Mouse (Mus musculus) forebrain, embryonic 14.5 days (tissue): ENCODE measurements around the gene Lgr5. TPM values are rescaled to one million over a fixed set of nuclear protein-coding genes. Genes with fewer than 3 reads are reported as not detected.
A peak's percentile ranks its signal among the peaks of the same experiment; 100 is the strongest.

Source experiments
- ATAC-seq: fragments of 200-750 bp; cut with Nextera tagmentation; 2 replicates; pipeline ENCODE4 v1.8.0; 2017; ENCODE audit warnings: mild to moderate bottlenecking, moderate library complexity
- DNase-seq: peaks from one replicate; pipeline ENCODE4 v3.0.0-alpha.2; 2015; ENCODE audit warnings: low spot score
- H3K27ac ChIP-seq: fragments of 300-500 bp; sonication (generic); 2 replicates; pipeline ENCODE4 v1.5.1; 2014; ENCODE audit warnings: low read depth, mild to moderate bottlenecking, control low read depth, low read length, moderate library complexity
- H3K27me3 ChIP-seq: fragments of 300-500 bp; sonication (generic); replicated peaks from 2 replicates; pipeline ENCODE4 v1.6.1; 2014; ENCODE audit warnings: low read length, control low read depth, mixed read lengths; ENCODE audit not compliant: control insufficient read depth, insufficient read depth
- H3K36me3 ChIP-seq: fragments of 300-500 bp; sonication (generic); 2 replicates; pipeline ENCODE4 v1.6.1; 2014; ENCODE audit warnings: low read length, control low read depth; ENCODE audit not compliant: control insufficient read depth, insufficient read depth
- H3K4me1 ChIP-seq: fragments of 300-500 bp; sonication (generic); 2 replicates; pipeline ENCODE4 v1.6.1; 2014; ENCODE audit warnings: antibody characterized with exemption, low read length, control low read depth; ENCODE audit not compliant: control insufficient read depth, insufficient read depth
- H3K4me2 ChIP-seq: fragments of 300-500 bp; sonication (generic); 2 replicates; pipeline ENCODE4 v1.6.1; 2014; ENCODE audit warnings: mild to moderate bottlenecking, control low read depth, low read length
- H3K4me3 ChIP-seq: fragments of 300-500 bp; sonication (generic); 2 replicates; pipeline ENCODE4 v1.5.1; 2014; ENCODE audit warnings: low read depth, low read length, control low read depth
- H3K9ac ChIP-seq: fragments of 300-500 bp; sonication (generic); 2 replicates; pipeline ENCODE4 v1.6.1; 2014; ENCODE audit warnings: mild to moderate bottlenecking, low read length, control low read depth, moderate library complexity
- H3K9me3 ChIP-seq: fragments of 300-500 bp; sonication (generic); replicated peaks from 2 replicates; pipeline ENCODE4 v1.6.1; 2016; ENCODE audit warnings: low read length, control low read depth, mixed read lengths; ENCODE audit not compliant: control insufficient read depth
- WGBS: fragments of 180-500 bp; shearing (Covaris S2); extraction: QIAGEN DNeasy Blood & Tissue Kit; methylation state at CpG from one replicate; pipeline ENCODE4 v1.1.7; 2014; 5-methylcytosine and 5-hydroxymethylcytosine counted together
- polyA plus RNA-seq: library from polyadenylated mRNA; unstranded; fragments of >200 nt; fragmentation: Nextera tagmentation; extraction: Ambion mirVana; gene quantifications from 2 replicates; pipeline ENCODE4 v1.2.1, GENCODE M21; 2014

Gene Lgr5
- polyA plus RNA-seq, 1 experiment from 2014 or later: 0.44 TPM

GRCm38 (mm10) chr10:115529768-115530167 lies 57.8 kb downstream of the Lgr5 start:
- DNase-seq (no peak), ATAC-seq (no peak)
- Histone ChIP-seq H3K9ac (no peak overlapping the region), H3K36me3 (no peaks in the 10 kb centered on the region), H3K4me2 (no peak overlapping the region), H3K4me1 (no peaks in the 10 kb centered on the region), H3K27ac (no peak overlapping the region), H3K27me3 (no peaks in the 10 kb centered on the region), H3K4me3 (no peak overlapping the region), H3K9me3 (no peaks in the 10 kb centered on the region)
- WGBS: 81% methylated on average over 12 of the region's 12 CpGs

- H3K9me3 ChIP-seq: no peaks in the 10 kb centered on the region
- ATAC-seq: no peak
- no peak overlapping the region for H3K4me2 ChIP-seq
- H3K36me3 ChIP-seq: no peaks in the 10 kb centered on the region
- no peaks in the 10 kb centered on the region for H3K4me1 ChIP-seq
- no peak overlapping the region for H3K27ac ChIP-seq
- H3K9ac ChIP-seq: no peak overlapping the region
- no peak overlapping the region for H3K4me3 ChIP-seq
- WGBS: 76% methylated on average over 4 of the region's 4 CpGs
- H3K27me3 ChIP-seq: no peaks in the 10 kb centered on the region
- DNase-seq: no peak
Observed at GRCm38 (mm10) chr10:115528892-115529291, 58.7 kb downstream of the Lgr5 start.

- ATAC-seq (no peak), DNase-seq (peak; percentile 51)
- peaks cover 30% of the 10 kb centered on the region for H3K27me3 ChIP-seq
- no peaks in the 10 kb centered on the region for H3K4me1 ChIP-seq
- 3% methylated on average over 4 of the region's 4 CpGs for WGBS
- H3K4me2 ChIP-seq: no peak overlapping the region
- H3K4me3 ChIP-seq: no peak overlapping the region
- H3K9ac ChIP-seq: no peak overlapping the region
- H3K36me3 ChIP-seq: no peaks in the 10 kb centered on the region
- no peaks in the 10 kb centered on the region for H3K9me3 ChIP-seq
- H3K27ac ChIP-seq: no peak overlapping the region
Observed at GRCm38 (mm10) chr10:115521081-115521451, 66.5 kb downstream of the Lgr5 start.

GRCm38 (mm10) chr10:115520200-115521080 lies 67.1 kb downstream of the Lgr5 start:
- H3K27me3 ChIP-seq: peaks cover 33% of the 10 kb centered on the region

GRCm38 (mm10) chr10:115518845-115519244 lies 68.7 kb downstream of the Lgr5 start:
- Histone ChIP-seq H3K9ac (no peak overlapping the region), H3K4me1 (no peaks in the 10 kb centered on the region), H3K36me3 (no peaks in the 10 kb centered on the region), H3K27me3 (peaks cover 33% of the 10 kb centered on the region), H3K4me3 (no peak overlapping the region), H3K27ac (no peak overlapping the region), H3K4me2 (no peak overlapping the region), H3K9me3 (no peaks in the 10 kb centered on the region)
- WGBS: 92% methylated on average over 3 of the region's 3 CpGs
- no peak for DNase-seq
- ATAC-seq: no peak

More at GRCm38 (mm10) chr10:115520200-115521080, 67.1 kb downstream of the Lgr5 start:
- Histone ChIP-seq H3K36me3 (no peaks in the 10 kb centered on the region), H3K27ac (no peak overlapping the region), H3K4me3 (no peak overlapping the region), H3K9ac (no peak overlapping the region), H3K4me1 (no peaks in the 10 kb centered on the region), H3K9me3 (no peaks in the 10 kb centered on the region), H3K4me2 (no peak overlapping the region)
- DNase-seq (no peak), ATAC-seq (no peak)
- 14% methylated on average over 17 of the region's 17 CpGs for WGBS

GRCm38 (mm10) chr10:115515503-115515902 lies 72.1 kb downstream of the Lgr5 start:
- Histone ChIP-seq H3K9me3 (no peaks in the 10 kb centered on the region), H3K36me3 (no peaks in the 10 kb centered on the region), H3K27ac (no peak overlapping the region), H3K4me1 (no peaks in the 10 kb centered on the region), H3K9ac (no peak overlapping the region), H3K27me3 (peaks cover 20% of the 10 kb centered on the region), H3K4me2 (no peak overlapping the region), H3K4me3 (no peak overlapping the region)
- 86% methylated on average over 7 of the region's 7 CpGs for WGBS
- ATAC-seq: no peak
- no peak for DNase-seq

GRCm38 (mm10) chr10:115510959-115511358 lies 76.6 kb downstream of the Lgr5 start:
- DNase-seq (no peak), ATAC-seq (no peak)
- Histone ChIP-seq H3K4me2 (no peak overlapping the region), H3K27ac (no peak overlapping the region), H3K9ac (no peak overlapping the region), H3K4me3 (no peak overlapping the region), H3K9me3 (no peaks in the 10 kb centered on the region), H3K4me1 (no peaks in the 10 kb centered on the region), H3K27me3 (0 out of 2 replicates have a peak, but pooled peaks cover 2% of the 10 kb centered on the region), H3K36me3 (no peaks in the 10 kb centered on the region)
- WGBS: 95% methylated on average over 5 of the region's 5 CpGs

- 92% methylated on average over 16 of the region's 16 CpGs for WGBS
- Histone ChIP-seq H3K9me3 (no peaks in the 10 kb centered on the region), H3K9ac (no peak overlapping the region), H3K27me3 (no peaks in the 10 kb centered on the region), H3K4me1 (no peaks in the 10 kb centered on the region), H3K36me3 (no peaks in the 10 kb centered on the region), H3K4me3 (no peak overlapping the region), H3K4me2 (no peak overlapping the region), H3K27ac (no peak overlapping the region)
- ATAC-seq (no peak), DNase-seq (no peak)
Observed at GRCm38 (mm10) chr10:115505631-115506239, 81.8 kb downstream of the Lgr5 start.

- Histone ChIP-seq H3K36me3 (no peaks in the 10 kb centered on the region), H3K4me2 (no peak overlapping the region), H3K27me3 (no peaks in the 10 kb centered on the region), H3K4me3 (no peak overlapping the region), H3K9ac (no peak overlapping the region), H3K27ac (no peak overlapping the region), H3K9me3 (no peaks in the 10 kb centered on the region), H3K4me1 (no peaks in the 10 kb centered on the region)
- no peak for DNase-seq
- 93% methylated on average over 10 of the region's 10 CpGs for WGBS
- ATAC-seq: no peak
Observed at GRCm38 (mm10) chr10:115505155-115505554, 82.4 kb downstream of the Lgr5 start.
